Mouse (Mus musculus): ENCODE results near the gene Abcb11.

GRCm38 (mm10) chr2:69224724-69225123 is 117.7 kb downstream of the Abcb11 start:
- TF ChIP-seq CTCF (IDR thresholded peaks at IDR 0.05; ENCODE audit: insufficient read depth, low read depth, low read length) (no peak), POLR2A (IDR thresholded peaks at IDR 0.05; ENCODE audit: insufficient read depth, low read depth, low read length) (no peak)
